Mouse (Mus musculus) CH12.LX (cell line): ENCODE measurements around the gene Gcdh. TPM values are rescaled to one million over a fixed set of nuclear protein-coding genes. Genes with fewer than 3 reads are reported as not detected.

ENCODE experiments used
- DNase-seq: peaks from one replicate; pipeline ENCODE4 v3.0.0-alpha.2; 2013; ENCODE audit errors: extremely low read depth
- H3K27ac ChIP-seq: 2 replicates; pipeline ENCODE4 v1.5.1; 2012; ENCODE audit warnings: low read depth, mild to moderate bottlenecking, control low read depth, moderate library complexity; ENCODE audit not compliant: insufficient read depth
- H3K27me3 ChIP-seq: replicated peaks from 2 replicates; pipeline ENCODE3; 2012; ENCODE audit warnings: inconsistent platforms
- H3K36me3 ChIP-seq, 2 experiments: replicated peaks in 1 of 2; 2 replicates each; pipeline versions ENCODE3 to v1.6.1; 2012; ENCODE audit warnings: inconsistent platforms in 1 of 2, low read length in 1 of 2, mild to moderate bottlenecking in 1 of 2, mixed read lengths in 1 of 2, moderate library complexity in 1 of 2; ENCODE audit not compliant: control insufficient read depth in 1 of 2, insufficient read depth in 1 of 2
- H3K4me1 ChIP-seq, 2 experiments: 2 replicates each; pipeline ENCODE4 v1.6.1; 2012; ENCODE audit warnings: inconsistent platforms in 1 of 2, moderate library complexity in 1 of 2; ENCODE audit not compliant: insufficient read depth in 2 of 2, control insufficient read depth in 1 of 2
- H3K4me2 ChIP-seq: 2 replicates; pipeline ENCODE4 v1.6.1; 2012; ENCODE audit warnings: low read depth, mild to moderate bottlenecking, control low read depth; ENCODE audit not compliant: poor library complexity, insufficient read depth, severe bottlenecking
- H3K4me3 ChIP-seq, 3 experiments: fragments of 150-350 bp in 1 of 3; sonication (generic) in 1 of 3; replicated peaks in 1 of 3; 2 replicates each; pipeline versions ENCODE3 to v1.5.1; 2011 to 2012; ENCODE audit warnings: low read depth in 2 of 3, low read length in 2 of 3, mild to moderate bottlenecking in 2 of 3, moderate library complexity in 2 of 3, control low read depth in 1 of 3, improper control_type of control experiment in 1 of 3, inconsistent platforms in 1 of 3, mixed read lengths in 1 of 3; ENCODE audit not compliant: poor library complexity in 1 of 3
- H3K79me2 ChIP-seq: replicated peaks from 2 replicates; pipeline ENCODE4 v1.6.1; 2012; ENCODE audit warnings: mild to moderate bottlenecking, moderate library complexity; ENCODE audit not compliant: control insufficient read depth, poor library complexity, insufficient read depth, severe bottlenecking; ENCODE audit errors: extremely low read depth
- H3K9ac ChIP-seq: 2 replicates; pipeline ENCODE4 v1.6.1; 2012; ENCODE audit warnings: low read depth, mild to moderate bottlenecking, control low read depth, moderate library complexity; ENCODE audit not compliant: insufficient read depth
- H3K9me3 ChIP-seq: replicated peaks from 2 replicates; pipeline ENCODE3; 2012; ENCODE audit warnings: low read length, inconsistent platforms, mixed read lengths
- BHLHE40 ChIP-seq: IDR thresholded peaks from 2 replicates; pipeline ENCODE4 v1.6.1; 2011; ENCODE audit warnings: mild to moderate bottlenecking, low read depth, low read length, improper control_type of control experiment
- CTCF ChIP-seq, 2 experiments: IDR thresholded peaks in 1 of 2; conservative IDR thresholded peaks in 1 of 2; 2 replicates each; pipeline ENCODE4 v1.5.1; 2011 to 2012; ENCODE audit warnings: low read depth in 2 of 2, low read length in 2 of 2, improper control_type of control experiment in 1 of 2, inconsistent platforms in 1 of 2, mild to moderate bottlenecking in 1 of 2, moderate library complexity in 1 of 2
- ELF1 ChIP-seq: IDR thresholded peaks from 2 replicates; pipeline ENCODE4 v1.6.1; 2014; ENCODE audit warnings: low read depth, mild to moderate bottlenecking, inconsistent platforms, low read length, improper control_type of control experiment
- HCFC1 ChIP-seq: IDR thresholded peaks from 2 replicates; pipeline ENCODE4 v1.6.1; 2012; ENCODE audit warnings: low read depth, mild to moderate bottlenecking, inconsistent platforms, low read length, improper control_type of control experiment
- IRF4 ChIP-seq: IDR thresholded peaks from 2 replicates; pipeline ENCODE4 v1.6.1; 2014; ENCODE audit warnings: low read depth, mild to moderate bottlenecking, inconsistent platforms, low read length, improper control_type of control experiment
- JUND ChIP-seq: conservative IDR thresholded peaks from 2 replicates; pipeline ENCODE4 v1.6.1; 2011; ENCODE audit warnings: low read depth, low read length, improper control_type of control experiment
- MAFK ChIP-seq: IDR thresholded peaks from 2 replicates; pipeline ENCODE4 v1.6.1; 2011; ENCODE audit warnings: low read length, improper control_type of control experiment; ENCODE audit not compliant: insufficient replicate concordance
- MAX ChIP-seq: IDR thresholded peaks from 2 replicates; pipeline ENCODE4 v1.6.1; 2011; ENCODE audit warnings: low read length, improper control_type of control experiment
- MAZ ChIP-seq: IDR thresholded peaks from 2 replicates; pipeline ENCODE4 v1.6.1; 2012; ENCODE audit warnings: low read depth, mild to moderate bottlenecking, inconsistent platforms, low read length, improper control_type of control experiment, moderate library complexity
- MEF2A ChIP-seq: IDR thresholded peaks from 2 replicates; pipeline ENCODE4 v1.6.1; 2014; ENCODE audit warnings: low read depth, mild to moderate bottlenecking, inconsistent platforms, low read length, improper control_type of control experiment, borderline replicate concordance
- NELFE ChIP-seq: IDR thresholded peaks from 2 replicates; pipeline ENCODE4 v1.6.1; 2011; ENCODE audit warnings: low read depth, low read length, improper control_type of control experiment
- NRF1 ChIP-seq: IDR thresholded peaks from 2 replicates; pipeline ENCODE4 v1.6.1; 2014; ENCODE audit warnings: low read depth, mild to moderate bottlenecking, inconsistent platforms, low read length, improper control_type of control experiment, moderate library complexity
- POLR2A ChIP-seq: IDR thresholded peaks from 2 replicates; pipeline ENCODE4 v1.6.1; 2011; ENCODE audit warnings: low read depth, mild to moderate bottlenecking, improper control_type of control experiment, low read length
- RAD21 ChIP-seq: IDR thresholded peaks from 2 replicates; pipeline ENCODE4 v1.6.1; 2011; ENCODE audit warnings: low read depth, mild to moderate bottlenecking, low read length, improper control_type of control experiment, moderate library complexity
- SMC3 ChIP-seq: IDR thresholded peaks from 2 replicates; pipeline ENCODE4 v1.6.1; 2011; ENCODE audit warnings: low read depth, low read length, improper control_type of control experiment
- TBP ChIP-seq: conservative IDR thresholded peaks from 2 replicates; pipeline ENCODE4 v1.6.1; 2011; ENCODE audit warnings: low read depth, low read length, improper control_type of control experiment
- TCF12 ChIP-seq: IDR thresholded peaks from 2 replicates; pipeline ENCODE4 v1.6.1; 2014; ENCODE audit warnings: low read depth, mild to moderate bottlenecking, inconsistent platforms, low read length, improper control_type of control experiment
- UBTF ChIP-seq: IDR thresholded peaks from 2 replicates; pipeline ENCODE4 v1.6.1; 2012; ENCODE audit warnings: low read depth, mild to moderate bottlenecking, inconsistent platforms, low read length, improper control_type of control experiment, moderate library complexity
- USF1 ChIP-seq: IDR thresholded peaks from 2 replicates; pipeline ENCODE4 v1.6.1; 2014; ENCODE audit warnings: low read depth, mild to moderate bottlenecking, inconsistent platforms, low read length, improper control_type of control experiment
- ZNF384 ChIP-seq: IDR thresholded peaks from 2 replicates; pipeline ENCODE4 v1.6.1; 2012; ENCODE audit warnings: low read depth, low read length, improper control_type of control experiment, inconsistent platforms
- dilution Hi-C: fragments of 300-500 bp; cut with MboI; formaldehyde crosslinking; loops from 2 replicates; pipeline ENCODE4 v1.14.3; 2020; ENCODE audit warnings: low sequenced_read_pairs; ENCODE audit not compliant: extremely low pct_unique_long_range_greater_than_20kb, extremely low pct_ligation_motif_present
- in situ Hi-C: fragments of 300-500 bp; cut with MboI; formaldehyde crosslinking; loops from 3 replicates; pipeline ENCODE4 v1.14.3; 2019; ENCODE audit warnings: low sequenced_read_pairs, low pct_ligation_motif_present, low pct_unique_long_range_greater_than_20kb, mixed read lengths
- polyA plus RNA-seq: library from polyadenylated mRNA; unstranded; fragments of >175 nt; gene quantifications from 2 replicates; pipeline ENCODE4 v1.2.1, GENCODE M21; 2012; ENCODE audit warnings: low read depth; ENCODE audit not compliant: insufficient read length
- total RNA-seq, 2 experiments: library from RNA; depleted of rRNA; stranded (reverse); fragments of 300-350 nt in 1 of 2; fragments of >200 nt in 1 of 2; gene quantifications; 2 replicates each; pipeline ENCODE4 v1.2.3; 2012 to 2014

The Gcdh gene
- total and polyA plus RNA-seq, 3 experiments = 13.7 to 26.2 (median 16.4) TPM

DNA sequence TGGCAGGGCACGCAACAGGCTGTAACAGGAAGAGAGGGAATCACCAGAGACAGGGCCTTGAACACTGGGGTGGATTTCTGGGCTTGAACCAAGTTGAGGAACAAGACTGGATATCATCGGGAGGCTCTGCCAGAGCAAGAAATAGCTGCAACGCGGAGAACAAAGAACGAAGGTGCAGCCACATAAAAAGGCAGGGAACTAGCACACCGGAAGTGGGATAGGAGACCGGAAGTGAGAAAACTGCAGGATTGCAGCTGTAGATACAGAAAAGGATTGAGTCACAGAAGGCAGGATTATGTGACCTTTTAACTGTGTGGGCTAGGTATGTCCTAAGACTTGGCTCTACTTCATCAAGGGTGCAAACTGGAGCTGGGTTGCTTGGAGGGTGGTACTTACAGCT lies 10.6 kb upstream of the Gcdh start:
- in situ Hi-C loops = no loop called here
- DNase-seq = no peak
- H3K4me2 ChIP-seq = no peak overlapping the region
- no peaks in the 10 kb centered on the region for H3K36me3 ChIP-seq
- no peak for TF ChIP-seq MAFK
- no peak for TF ChIP-seq MAX
- H3K9me3 ChIP-seq = no peaks in the 10 kb centered on the region
- H3K9ac ChIP-seq = no peak overlapping the region
- no peaks in the 10 kb centered on the region for H3K79me2 ChIP-seq
- dilution Hi-C loops = no loop called here
- no peak overlapping the region for H3K4me3 ChIP-seq
- peaks cover 7 to 15% of the 10 kb centered on the region in 2 experiments for H3K4me1 ChIP-seq
- no peak overlapping the region for H3K27ac ChIP-seq
- H3K27me3 ChIP-seq = peaks cover 21% of the 10 kb centered on the region

DNA sequence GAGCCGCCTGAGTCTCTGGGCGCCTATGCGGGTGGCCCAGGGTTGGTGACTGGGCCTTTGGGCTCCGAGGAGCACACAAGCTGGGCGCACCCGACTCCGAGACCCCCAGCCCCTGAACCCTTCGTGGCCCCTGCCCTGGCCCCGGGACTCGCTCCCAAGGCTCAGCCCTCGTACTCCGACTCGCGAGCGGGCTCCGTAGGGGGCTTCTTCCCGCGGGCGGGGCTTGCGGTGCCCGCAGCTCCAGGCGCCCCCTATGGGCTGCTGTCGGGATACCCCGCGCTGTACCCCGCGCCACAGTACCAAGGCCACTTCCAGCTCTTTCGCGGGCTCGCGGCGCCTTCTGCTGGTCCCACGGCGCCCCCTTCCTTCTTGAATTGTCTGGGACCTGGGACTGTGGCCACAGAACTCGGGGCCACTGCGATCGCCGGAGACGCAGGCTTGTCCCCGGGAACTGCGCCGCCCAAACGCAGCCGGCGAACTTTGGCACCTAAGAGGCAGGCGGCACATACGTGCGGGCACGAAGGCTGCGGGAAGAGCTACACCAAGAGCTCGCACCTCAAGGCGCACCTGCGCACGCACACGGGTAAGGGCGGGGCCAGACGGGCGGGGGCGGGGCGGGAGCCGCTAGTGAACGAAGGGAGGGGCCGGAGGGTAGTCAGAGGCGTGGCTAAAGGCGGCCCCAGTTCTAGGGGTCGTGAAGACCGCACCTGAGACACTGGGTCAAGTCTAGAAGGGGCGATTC lies 9.4 kb upstream of the Gcdh start:
- H3K79me2 ChIP-seq = no peaks in the 10 kb centered on the region
- H3K27ac ChIP-seq = peak overlapping the region; percentile 41
- peak overlapping the region; percentile 63 for H3K9ac ChIP-seq
- no peaks in the 10 kb centered on the region for H3K36me3 ChIP-seq
- H3K27me3 ChIP-seq = peaks cover 21% of the 10 kb centered on the region
- H3K9me3 ChIP-seq = no peaks in the 10 kb centered on the region
- H3K4me2 ChIP-seq = peak overlapping the region; percentile 86
- H3K4me1 ChIP-seq = peaks cover 4 to 13% of the 10 kb centered on the region in 2 experiments; a peak in 3 of 4 replicates
- DNase-seq = peak; percentile 70
- TF ChIP-seq MAZ (peak; percentile 63; the same call in 1 of the 2 replicates), HCFC1 (peak; percentile 50), MAX (peak; percentile 43; the same call in 1 of the 2 replicates), JUND (no peak), ZNF384 (no peak), TBP (no peak), NRF1 (peak; percentile 77), TCF12 (peak; percentile 47; the same call in 1 of the 2 replicates), CTCF (conservative IDR thresholded peaks at IDR 0.05 in 1 of 2, IDR thresholded peaks at IDR 0.05 in 1 of 2; ENCODE audit: low read depth in 2 of 2, low read length in 2 of 2) (peak in 1 of 2 experiments; percentile 98; a peak in 2 of 4 replicates), MEF2A (0 out of 2 replicates have a peak, but pooled peaks have one; percentile 27), SMC3 (peak; percentile 50), BHLHE40 (no peak), ELF1 (peak; percentile 55; the same call in 1 of the 2 replicates), RAD21 (peak; percentile 70), NELFE (peak; percentile 35), UBTF (peak; percentile 60; the same call in 1 of the 2 replicates), IRF4 (0 out of 2 replicates have a peak, but pooled peaks have one; percentile 39), USF1 (no peak), POLR2A (peak; percentile 53)
- peak overlapping the region; percentile 61 to 79 (median 63) for H3K4me3 ChIP-seq
- dilution Hi-C loops (no loop called here), in situ Hi-C loops (no loop called here)
